Mouse (Mus musculus) left cerebral cortex, postnatal 10 days (tissue): Measurements from ENCODE around the gene Sirt2. TPM values are rescaled to one million over a fixed set of nuclear protein-coding genes. Genes with fewer than 3 reads are reported as not detected.

Experiments
- DNase-seq, 2 experiments: peaks; one replicate each; pipeline ENCODE4 v3.0.0; 2021 to 2022; ENCODE audit warnings: low spot score in 2 of 2, mixed read lengths in 1 of 2; ENCODE audit errors: extremely low spot score in 1 of 2
- intact Hi-C: fragments of 180-260 bp; cut with DNase I; formaldehyde crosslinking; loops from one replicate; pipeline ENCODE4 v1.15.1; 2025
- total RNA-seq, 2 experiments: library from RNA; stranded (reverse); gene quantifications; 2 replicates each; pipeline ENCODE4 v1.2.3; 2021

Sirt2 gene
- 100 to 1,000 TPM; 131 to 154 TPM for total RNA-seq

DNA sequence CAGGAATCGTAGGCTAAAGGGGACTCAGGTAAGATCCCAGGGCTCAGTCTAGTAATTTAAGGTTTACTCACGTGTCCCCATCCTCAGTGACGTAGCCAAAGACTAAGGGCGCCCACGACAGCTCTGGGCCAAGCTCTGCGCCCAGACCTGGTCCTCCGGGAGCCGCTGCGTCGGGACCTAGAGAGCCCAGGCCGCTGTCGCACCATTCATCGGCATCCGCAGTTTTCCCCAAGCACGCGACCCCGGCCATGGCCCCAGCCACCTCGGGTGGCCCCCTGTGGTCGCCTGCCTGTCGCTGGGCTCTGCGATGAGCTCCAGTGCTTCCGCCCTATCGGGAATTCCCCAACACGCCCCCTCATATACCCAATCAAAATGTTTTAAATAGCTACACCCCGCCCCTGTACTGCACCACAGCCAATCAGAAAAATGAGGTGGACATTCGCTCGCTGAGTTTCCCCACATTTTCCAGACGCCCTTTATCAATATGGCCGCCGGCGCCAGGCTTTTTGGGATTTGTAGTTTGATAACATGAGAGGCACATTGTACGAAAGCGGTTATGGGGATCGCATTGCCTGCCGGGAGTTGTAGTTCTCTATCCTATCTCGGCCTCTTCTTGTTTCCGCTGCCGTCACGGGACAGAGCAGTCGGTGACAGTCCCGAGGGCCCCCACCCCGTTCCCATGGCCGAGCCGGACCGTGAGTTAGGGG is at the start of gene Sirt2:
Sirt2 (plus strand) TSS at position 563 of the 707 bp plus-strand sequence.
- intact Hi-C loops: no loop called here

DNA sequence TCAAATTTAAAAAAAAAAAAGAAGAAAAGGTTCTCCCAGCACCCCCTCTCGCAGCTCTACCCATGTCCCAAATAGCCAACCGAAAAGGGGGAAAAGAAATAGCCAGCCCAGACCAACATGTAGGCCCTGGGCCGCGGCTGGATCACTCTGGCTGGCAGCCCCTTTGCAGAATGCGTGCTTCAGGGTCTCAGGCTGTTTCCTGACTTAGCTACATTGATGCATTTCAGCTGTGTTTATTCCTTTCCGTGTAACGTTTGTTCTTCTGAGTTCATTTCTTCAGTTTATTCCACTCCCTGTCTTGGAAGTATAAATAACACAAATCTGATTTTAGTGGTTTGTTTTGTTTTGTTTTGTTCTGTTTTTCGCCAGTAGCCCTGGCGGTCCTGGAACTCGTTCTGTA is 48.8 kb upstream of the Sirt2 start:
- intact Hi-C loops: no loop called here
- no peak for DNase-seq

More for the DNA sequence above, at the start of gene Sirt2:
- DNase-seq: peak; percentile 97 to 99

DNA sequence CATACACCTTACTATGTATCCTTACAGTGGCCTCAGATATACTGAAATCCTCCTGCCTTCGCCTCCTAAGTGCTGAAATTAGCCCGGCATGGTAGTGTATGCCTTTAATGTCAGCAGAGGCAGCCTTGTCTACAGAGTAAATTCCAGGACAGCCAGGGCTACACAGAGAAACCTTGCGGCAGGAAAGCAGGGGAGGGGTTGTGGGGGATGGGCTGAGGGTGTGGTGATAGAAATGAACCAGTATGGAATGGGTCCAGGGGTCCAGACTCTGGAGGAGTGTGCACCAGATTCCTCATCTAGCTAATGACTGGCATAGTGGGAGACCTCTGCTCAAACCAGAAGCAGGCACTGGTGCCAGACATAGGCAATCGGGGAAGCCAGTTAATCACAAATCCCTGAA is 47.4 kb upstream of the Sirt2 start:
- intact Hi-C loops: no loop called here
- DNase-seq: no peak

DNA sequence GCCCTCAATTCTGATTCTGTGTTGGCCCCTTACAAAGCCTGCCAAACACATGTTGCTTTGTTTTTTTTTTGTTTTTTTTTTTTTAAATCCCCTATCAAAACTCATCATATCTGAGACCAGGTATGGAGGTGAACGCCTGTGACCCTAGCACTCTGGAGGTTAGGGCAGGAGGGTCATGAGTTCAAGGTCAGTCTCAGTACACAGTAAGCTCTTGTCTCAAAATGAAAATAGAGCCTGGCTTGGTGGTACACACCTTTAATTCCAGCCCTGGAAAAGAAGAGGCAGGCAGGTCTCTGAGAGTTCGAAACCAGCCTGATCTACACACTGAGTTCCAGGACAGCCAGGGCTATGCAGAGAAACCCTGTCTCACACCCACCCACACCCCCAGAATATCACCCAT is 46.9 kb upstream of the Sirt2 start:
- DNase-seq: no peak
- intact Hi-C loops: no loop called here

DNA sequence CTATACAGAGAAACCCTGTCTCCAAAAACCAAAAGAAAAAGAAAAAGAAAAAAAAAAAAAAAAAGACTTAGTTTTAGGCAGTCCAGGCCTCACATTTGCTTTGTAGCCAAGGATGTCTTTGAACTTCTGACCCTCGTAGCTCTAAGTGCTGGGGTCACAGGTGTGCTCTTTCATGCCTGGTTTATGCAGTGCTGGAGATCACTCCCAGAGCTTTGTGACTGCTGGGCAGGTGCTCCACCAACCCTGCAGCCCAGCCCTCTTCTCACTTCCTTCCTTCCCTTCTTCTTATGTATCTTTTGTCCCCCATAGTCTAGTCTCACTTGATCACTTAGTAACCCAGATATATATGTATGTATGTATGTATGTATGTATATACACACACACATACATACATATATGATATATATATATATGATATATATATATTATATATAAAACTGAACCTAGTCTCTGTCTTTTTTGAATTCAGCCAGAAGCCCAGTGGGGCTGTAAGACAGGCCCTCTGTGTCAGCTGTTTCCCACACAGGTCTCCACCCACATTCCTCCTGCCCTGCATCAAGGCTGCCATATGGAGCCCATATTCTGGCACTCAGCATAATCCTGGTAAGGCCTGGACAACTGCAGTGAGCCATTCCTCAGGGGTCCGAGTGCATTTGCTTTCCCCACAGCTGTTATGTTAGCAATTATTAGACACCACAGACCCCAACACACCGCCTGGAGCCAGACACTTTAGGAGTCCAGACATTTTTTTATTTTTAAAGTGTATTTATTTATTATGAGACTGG is 45.6 kb upstream of the Sirt2 start:
- intact Hi-C loops: no loop called here
- no peak for DNase-seq

DNA sequence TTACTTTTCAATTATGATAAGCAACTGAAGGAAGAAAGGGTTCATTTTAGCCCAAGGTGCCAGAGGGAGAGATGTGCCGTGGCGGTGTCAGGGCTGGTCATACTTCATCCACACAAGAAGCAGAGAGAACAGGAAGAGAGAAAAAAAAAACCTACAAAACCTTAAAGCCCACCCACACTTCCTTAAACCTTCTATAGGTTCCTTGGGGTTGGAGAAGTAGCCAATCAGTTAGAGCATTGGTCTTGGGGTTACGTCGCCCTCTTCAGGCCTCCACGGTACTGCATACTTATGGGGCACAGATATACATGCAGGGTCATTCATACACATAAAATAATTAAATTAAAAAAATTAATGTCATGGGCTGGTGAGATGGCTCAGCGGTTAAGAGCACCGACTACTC is 44.5 kb upstream of the Sirt2 start:
- DNase-seq: no peak
- intact Hi-C loops: no loop called here

DNA sequence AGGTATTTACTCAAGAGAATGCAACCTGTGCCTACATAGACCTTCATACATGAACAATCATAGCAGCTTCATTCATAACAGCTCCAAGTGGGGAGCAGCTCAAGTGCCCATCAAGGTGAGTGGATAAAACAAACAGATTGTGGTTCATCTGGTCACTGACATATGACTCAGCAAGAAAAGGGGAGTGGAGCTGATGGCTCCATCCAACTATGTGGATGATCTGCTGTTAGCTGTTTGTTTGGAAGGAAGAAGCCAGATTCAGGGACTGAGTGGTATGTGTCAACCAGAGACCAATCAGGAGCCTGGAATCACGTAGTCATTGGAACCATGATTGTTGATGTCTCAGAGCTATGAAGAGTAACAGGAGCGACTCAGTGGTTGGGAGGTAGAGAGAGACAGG is 41.9 kb upstream of the Sirt2 start:
- no peak for DNase-seq
- intact Hi-C loops: loop anchor here (5.0 kb wide), 2 partner anchors 122 to 277 kb away; no protein-coding TSS in a partner anchor

DNA sequence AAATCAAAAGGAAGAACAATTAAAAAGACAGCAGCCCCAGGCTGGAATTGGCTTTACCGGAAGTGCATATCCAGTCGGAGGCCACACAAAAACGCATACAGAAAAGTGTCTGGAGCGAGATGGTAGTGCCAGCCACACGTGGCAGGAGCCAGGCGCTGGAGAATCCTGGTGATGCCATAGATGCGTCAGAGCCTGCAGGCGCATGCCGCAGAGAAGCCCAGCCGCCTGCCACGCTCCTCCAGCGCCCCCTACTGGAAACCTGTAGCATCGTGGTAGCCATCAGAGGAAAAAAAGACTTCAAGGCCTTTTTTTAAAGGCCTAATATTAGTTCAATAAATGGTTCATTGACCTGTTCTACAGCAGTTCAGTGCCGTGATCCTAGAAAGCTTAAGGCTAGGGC is 39.9 kb upstream of the Sirt2 start:
- intact Hi-C loops: loop anchor here (5.0 kb wide), 2 partner anchors 124 to 279 kb away; no protein-coding TSS in a partner anchor
- peak; percentile 57 to 87 for DNase-seq

DNA sequence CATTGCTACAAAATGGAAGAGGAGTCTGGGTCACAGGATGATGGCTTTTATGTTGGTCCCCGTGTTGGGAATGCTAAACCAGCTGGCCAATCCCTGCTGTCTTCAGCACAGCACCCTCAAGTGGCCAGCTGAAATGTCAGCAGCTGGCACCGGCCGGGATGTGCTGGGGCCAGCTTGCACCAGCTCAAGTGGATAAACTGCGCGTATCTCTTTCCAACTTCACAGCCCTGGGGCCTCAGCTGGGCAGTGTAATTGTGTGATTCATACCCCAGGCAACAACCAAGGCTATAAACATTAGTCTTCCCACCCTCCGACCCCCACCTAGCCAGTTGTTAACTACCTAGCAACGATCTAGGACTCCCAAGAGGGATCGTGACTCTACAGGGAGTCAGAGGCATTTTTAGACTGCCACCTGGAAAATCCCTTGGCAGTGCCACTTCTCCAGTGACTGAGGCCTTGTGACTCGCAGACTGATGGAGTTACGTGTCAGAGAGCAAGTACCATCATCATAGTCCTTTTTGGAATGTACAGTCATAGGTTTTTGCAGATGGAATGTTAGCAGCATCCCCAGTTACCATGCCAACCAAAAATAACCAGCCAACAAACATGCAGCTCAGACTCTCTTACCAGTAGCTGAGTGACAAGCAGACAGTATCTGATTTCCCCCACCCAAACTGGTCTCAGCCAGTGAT is 38.7 kb upstream of the Sirt2 start:
- DNase-seq: peak; percentile 51 to 53
- intact Hi-C loops: loop anchor here (5.0 kb wide), 2 partner anchors 125 to 280 kb away; no protein-coding TSS in a partner anchor

DNA sequence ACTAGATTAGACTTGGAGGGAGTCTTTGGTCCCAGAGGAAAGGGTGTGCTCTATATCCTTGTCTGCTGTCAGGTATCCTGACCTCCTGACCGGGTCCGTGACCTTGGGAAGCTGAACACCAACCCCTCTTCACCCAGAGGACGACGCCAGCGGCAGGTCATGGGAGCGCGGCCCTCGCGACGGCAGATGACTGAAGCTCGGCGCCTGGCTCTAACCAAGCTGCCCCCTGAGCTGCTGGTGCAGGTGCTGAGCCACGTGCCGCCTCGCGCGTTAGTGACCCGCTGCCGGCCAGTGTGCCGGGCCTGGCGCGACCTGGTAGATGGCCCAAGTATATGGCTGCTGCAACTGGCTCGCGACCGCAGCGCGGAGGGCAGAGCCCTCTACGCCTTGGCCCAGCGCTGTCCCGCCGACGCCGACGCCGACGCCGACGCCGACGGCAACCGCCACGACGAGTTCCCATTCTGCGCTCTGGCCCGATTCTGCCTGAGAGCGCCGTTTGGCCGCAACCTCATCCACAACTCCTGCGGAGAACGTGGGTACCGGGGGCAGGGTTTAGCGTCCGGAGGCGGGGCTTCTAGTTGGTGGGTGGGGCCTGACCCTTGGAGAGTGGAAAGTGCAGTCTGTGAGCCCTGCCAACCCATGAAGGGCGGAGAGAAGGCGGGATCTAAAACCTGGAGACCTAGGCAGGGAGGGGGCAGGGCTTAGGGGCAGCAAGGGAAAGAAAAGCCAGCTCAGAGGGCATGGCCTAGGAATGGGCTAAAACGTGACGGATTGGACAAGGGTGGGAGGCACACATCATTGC is 34.0 kb upstream of the Sirt2 start:
- intact Hi-C loops: no loop called here
- peak in 1 of 2 experiments; percentile 75 for DNase-seq

DNA sequence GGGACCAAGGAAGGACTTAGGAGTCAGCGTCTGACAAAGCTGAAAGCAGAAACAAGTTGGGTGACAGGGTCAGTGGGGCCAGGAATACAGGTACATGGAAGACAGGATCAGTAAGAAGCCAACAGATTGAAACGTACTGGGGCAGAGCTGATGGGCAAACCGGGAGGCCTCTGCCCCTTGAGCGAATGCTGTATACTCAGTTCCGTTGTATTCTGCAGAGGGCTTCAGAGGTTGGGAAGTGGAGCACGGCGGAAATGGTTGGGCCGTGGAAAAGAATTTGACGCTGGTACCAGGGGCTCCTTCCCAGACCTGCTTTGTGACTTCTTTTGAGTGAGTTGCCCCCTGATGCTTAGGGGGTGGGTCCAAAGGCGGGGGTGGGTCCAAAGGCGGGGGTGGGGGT is 33.3 kb upstream of the Sirt2 start:
- no peak for DNase-seq
- intact Hi-C loops: no loop called here

DNA sequence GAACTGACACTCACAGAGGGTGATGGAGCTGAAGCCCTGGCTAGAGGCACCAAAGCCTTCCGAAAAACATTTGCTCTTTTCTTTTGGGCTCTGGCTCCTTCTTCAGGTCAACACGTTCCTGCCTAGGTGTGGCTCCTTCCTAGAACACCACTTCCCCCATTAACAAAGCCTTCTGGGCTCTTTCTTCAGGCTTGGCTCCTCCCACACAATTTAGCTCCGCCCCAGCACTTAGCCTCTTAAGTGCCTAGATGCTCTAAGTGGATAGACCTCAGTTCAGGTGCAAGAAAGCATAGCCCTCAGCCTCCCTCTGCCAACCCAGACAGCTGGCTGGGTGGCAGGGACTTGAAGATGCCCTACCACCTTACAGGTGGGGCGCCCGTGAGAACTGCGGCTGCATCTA is 30.8 kb upstream of the Sirt2 start:
- intact Hi-C loops: no loop called here
- DNase-seq: no peak

DNA sequence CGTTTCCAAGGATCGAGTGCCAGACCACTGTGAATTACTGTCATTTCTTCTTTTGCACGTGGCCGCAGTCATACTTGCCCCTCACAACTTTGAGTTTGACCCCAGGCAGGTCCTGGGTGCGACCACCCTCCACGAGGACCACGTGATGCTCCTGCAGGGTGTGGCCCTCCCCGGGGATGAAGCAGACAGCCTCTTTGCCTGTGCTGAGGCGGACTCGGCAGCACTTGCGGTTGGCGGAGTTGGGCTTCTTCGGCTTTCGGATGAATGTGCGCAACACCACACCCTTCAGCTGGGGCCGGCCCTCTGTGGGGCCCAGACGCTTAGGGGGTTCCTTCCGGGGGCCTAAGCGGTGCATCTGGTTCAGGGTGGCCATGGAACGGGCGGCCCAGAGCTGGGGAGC is 26.7 kb upstream of the Sirt2 start:
- intact Hi-C loops: no loop called here

DNA sequence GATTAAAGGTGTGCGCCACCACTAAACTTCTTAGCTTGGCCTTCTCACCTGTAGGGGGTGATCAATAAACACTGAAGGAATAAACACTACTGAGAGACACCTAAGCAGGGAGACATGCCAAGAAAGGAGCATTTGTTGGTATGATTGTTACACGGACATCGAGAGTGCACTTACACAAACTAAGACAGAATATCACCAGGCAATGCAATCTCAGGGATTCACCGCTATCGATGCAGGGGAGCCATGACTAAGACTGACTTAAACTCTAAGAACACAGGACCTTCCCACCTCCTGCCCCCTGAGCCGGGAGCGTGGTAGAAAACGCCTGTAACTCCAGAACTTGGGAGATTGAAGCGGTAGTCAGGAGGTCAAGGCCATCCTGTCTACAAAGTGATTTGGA is 25.6 kb upstream of the Sirt2 start:
- intact Hi-C loops: no loop called here
- no peak for DNase-seq

More for the DNA sequence above, 26.7 kb upstream of the Sirt2 start:
- peak in 1 of 2 experiments; percentile 36 for DNase-seq

DNA sequence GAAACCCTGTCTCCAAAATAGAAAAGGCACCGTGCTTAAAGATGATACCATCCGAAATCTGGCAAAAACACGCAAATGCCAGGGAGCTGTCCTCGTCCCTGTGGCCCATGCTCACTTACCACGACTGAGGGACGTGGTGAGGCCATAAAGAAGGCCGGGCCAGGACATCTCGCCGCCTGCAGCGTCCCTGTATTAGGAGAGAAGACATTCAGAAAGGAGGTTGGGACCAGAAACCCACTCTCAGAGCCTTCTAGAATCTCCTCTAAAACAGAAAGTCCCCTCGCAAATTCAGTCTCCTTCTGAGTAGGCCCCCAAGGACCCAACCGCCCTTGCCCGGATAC is 25.2 kb upstream of the Sirt2 start:
- intact Hi-C loops: no loop called here
- DNase-seq: no peak

DNA sequence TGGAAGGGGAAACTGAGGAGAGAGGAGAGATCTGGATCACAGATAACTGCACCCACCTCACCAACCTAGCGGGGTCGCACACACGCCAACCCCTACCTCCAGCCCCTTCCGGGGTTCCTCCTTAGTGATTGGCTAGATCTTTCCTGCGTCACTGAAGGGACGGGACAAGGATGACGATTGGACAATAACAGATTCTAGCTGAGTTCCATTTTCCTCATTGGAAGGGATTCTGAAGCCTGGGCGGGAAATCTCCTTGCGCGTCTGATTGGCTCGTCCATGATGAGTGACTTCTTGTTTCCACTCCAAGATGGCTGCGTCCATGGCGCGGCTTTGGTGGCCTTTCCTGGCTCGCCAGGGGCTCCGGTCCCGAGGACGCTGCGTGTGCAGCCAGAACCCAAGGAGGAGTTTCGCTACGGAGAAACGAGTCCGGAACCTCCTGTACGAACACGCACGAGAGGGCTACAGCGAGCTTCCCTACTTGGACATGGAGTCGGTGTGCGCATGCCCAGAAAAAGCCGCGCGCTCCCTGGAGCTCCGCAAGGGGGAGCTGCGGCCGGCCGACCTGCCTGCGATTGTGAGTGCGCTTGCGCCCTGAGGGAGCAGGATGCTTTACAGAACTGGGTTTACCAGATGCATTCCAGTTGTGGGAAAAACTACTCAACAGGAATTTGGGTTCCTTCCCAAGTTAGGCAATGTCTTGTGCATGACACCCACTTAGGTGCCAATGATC is 24.7 kb upstream of the Sirt2 start, which contains the start of the genes Mrps12 and Sars2:
Mrps12 (minus strand) TSS at position 112 of the 730 bp plus-strand sequence.
Sars2 (plus strand) TSS at position 284 of the 730 bp plus-strand sequence.
- intact Hi-C loops: no loop called here

DNA sequence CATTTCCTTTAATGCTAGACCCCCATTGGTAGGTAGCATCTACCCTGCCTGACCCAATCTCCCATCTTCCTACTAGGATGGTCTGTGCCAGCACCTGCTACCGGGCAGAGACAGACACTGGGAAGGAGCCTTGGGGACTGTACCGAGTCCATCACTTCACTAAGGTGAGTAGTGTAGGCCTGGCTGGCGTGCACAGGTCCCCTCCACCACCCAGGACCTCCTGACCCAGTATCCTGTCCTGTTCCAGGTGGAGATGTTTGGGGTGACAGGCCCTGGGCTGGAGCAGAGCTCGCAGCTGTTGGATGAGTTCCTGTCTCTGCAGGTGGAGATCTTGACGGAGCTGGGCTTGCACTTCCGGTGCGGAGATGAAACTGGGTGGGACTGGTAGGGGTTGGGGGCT is 16.6 kb upstream of the Sirt2 start:
- intact Hi-C loops: no loop called here
- no peak for DNase-seq

More for the DNA sequence above, 24.7 kb upstream of the Sirt2 start, which contains the start of the genes Mrps12 and Sars2:
- DNase-seq: peak; percentile 93 to 98

DNA sequence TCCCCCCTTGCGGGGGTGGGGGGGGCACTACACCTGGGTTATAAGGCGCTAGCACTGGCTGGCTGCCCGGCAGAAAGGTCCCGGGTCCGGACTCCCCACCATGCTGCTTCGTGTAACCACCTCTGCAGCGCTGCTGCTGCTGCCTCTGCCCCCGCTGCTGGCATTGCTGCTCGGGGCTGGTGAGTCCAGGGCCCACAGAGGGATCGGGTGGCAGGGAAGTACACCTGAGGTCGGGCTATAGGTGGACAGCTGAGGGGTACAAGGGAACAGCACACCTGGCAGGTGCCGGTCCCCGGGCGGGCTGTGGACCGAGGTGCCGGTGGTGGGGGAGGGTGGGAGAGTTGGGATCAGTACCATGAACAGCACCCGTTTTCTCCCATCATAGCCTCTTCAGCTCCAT is 10.5 kb upstream of the Sirt2 start, which contains the start of gene Ccer2:
Ccer2 (plus strand) TSS at position 96 of the 400 bp plus-strand sequence.
- DNase-seq: peak in 1 of 2 experiments; percentile 62

More for the DNA sequence above, 10.5 kb upstream of the Sirt2 start, which contains the start of gene Ccer2:
- intact Hi-C loops: no loop called here
